Mouse (Mus musculus): ENCODE measurements at regions not wholly inside any gene's neighbourhood (a gene's known extent, or its start where the extent isn't known, plus 50 kb on each side); places are given as distances from the start of the nearest gene placed in this dataset.
"Not testable (repeated sequence)": the region's sequence is repeated elsewhere in the genome, so short reads cannot be mapped to it uniquely, and the experiment has no call there.

- no peak for DNase-seq (ENCODE audit: extremely low spot score in 1 of 2, low spot score in 1 of 2)
These were observed 507.2 kb upstream of the Chrm3 start for GRCm38 (mm10) chr13:10867864-10868263.

- not testable (repeated sequence) for DNase-seq (ENCODE audit: extremely low spot score in 1 of 2, low spot score in 1 of 2)
These were observed 495.4 kb upstream of the Chrm3 start for GRCm38 (mm10) chr13:10855947-10856561.

- no peak for DNase-seq (ENCODE audit: extremely low spot score in 1 of 2, low spot score in 1 of 2)
These were observed 484.6 kb upstream of the Chrm3 start for GRCm38 (mm10) chr13:10845212-10845611.

- no peak for DNase-seq (ENCODE audit: extremely low spot score in 1 of 2, low spot score in 1 of 2)
These were observed 438.8 kb upstream of the Chrm3 start for GRCm38 (mm10) chr13:10799351-10799913.

All from layer of hippocampus, postnatal 25 days (tissue).